Mouse (Mus musculus): ENCODE results near the gene Zc2hc1c. TPM values are rescaled to one million over a fixed set of nuclear protein-coding genes. Genes with fewer than 3 reads are reported as not detected.

Gene Zc2hc1c
- polyA plus RNA-seq (2017; shearing (Covaris generic)), result 0.12 TPM

GRCm38 (mm10) chr12:85288486-85289156 is at the start of gene Zc2hc1c:
TSS of gene Zc2hc1c (plus strand) at chr12:85288591.

GRCm38 (mm10) chr12:85270319-85270718 is 18.1 kb upstream of the Zc2hc1c start, which contains the start of gene Mlh3:
TSS of gene Mlh3 (minus strand) at chr12:85270599.

DNA sequence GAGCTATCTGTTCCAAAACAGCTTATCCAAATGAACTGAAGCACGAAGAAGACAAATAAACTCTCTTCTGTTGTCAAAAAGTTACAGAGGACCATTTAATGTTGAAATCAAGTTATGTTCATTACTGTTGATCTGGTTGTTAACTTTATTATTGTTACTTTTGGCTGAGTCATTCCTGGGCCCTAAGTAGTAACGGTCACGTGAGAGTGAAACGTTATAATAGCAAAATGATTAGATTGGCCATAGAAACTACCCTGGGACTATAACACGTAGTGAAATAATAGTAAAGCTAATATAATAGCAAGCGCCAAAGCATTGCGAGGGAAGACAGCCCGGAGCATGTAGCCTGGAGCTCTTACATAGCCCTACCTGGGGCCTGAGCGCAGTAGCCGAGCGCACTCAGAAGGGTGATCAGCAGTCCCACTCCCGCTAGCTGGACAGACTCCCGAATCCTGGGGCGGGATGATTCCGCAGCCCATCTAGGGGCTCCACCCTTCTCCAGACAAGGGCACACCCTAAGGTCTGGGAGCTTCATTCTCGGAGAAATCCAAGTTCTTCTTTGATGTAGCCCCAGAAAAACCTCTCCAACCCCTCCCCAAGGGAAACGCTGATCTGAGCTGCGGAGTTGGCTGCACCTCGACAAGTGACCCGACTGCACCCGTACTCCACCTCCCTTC is 444 bp upstream of the Zc2hc1c start, which contains the start of gene Acyp1:
Acyp1 (minus strand) TSS at position 630 of the 677 bp plus-strand sequence.

GRCm38 (mm10) chr12:85339243-85339729 is 50.9 kb downstream of the Zc2hc1c start, which contains the start of gene Nek9:
TSS of gene Nek9 (minus strand) at chr12:85339362.

Other genes starting within 250 kb of the Zc2hc1c start
- 6.1 TPM for gene Prox2, start 177.8 kb upstream of the Zc2hc1c start, polyA plus RNA-seq (2017; shearing (Covaris generic))
- 97.0 TPM for gene Dlst, start 177.8 kb upstream of the Zc2hc1c start, polyA plus RNA-seq (2017; shearing (Covaris generic))
- gene Rps6kl1, start 137.3 kb upstream of the Zc2hc1c start, polyA plus RNA-seq (2017; shearing (Covaris generic)), result 1.3 TPM
- gene Pgf, start 110.8 kb upstream of the Zc2hc1c start, polyA plus RNA-seq (2017; shearing (Covaris generic)), result 0.11 TPM
- 108 TPM for gene Eif2b2, start 69.1 kb upstream of the Zc2hc1c start, polyA plus RNA-seq (2017; shearing (Covaris generic))
- 16.0 TPM for gene Mlh3, start 18.0 kb upstream of the Zc2hc1c start, polyA plus RNA-seq (2017; shearing (Covaris generic))
- 82.4 TPM for gene Acyp1, start 153 bp upstream of the Zc2hc1c start, polyA plus RNA-seq (2017; shearing (Covaris generic))
- gene Nek9, start 50.8 kb downstream of the Zc2hc1c start, polyA plus RNA-seq (2017; shearing (Covaris generic)), result 28.5 TPM
- gene Tmed10, start 86.3 kb downstream of the Zc2hc1c start, polyA plus RNA-seq (2017; shearing (Covaris generic)), result 169 TPM
- 26.5 TPM for gene Fos, start 185.3 kb downstream of the Zc2hc1c start, polyA plus RNA-seq (2017; shearing (Covaris generic))

Data from CD4-positive, CD25-positive, alpha-beta regulatory T cell (primary cell).